ENCODE assay signal across 18 mouse cellular contexts in genomic region chr1:37518124-37518720, GRCm38 (mm10). TPM values are rescaled to one million over a fixed set of nuclear protein-coding genes. Genes with fewer than 3 reads are reported as not detected.
DNase-seq lines count a peak whose midpoint lies in the region; ATAC-seq and TF ChIP-seq lines count a peak whose summit lies in the region.
"Had no signal": no experiment of that assay in that cellular context is flagged by ENCODE, and none has a peak within 500 bp of the region (broad histone marks: within the 10 kb centered on the region; RNA-seq: fewer than 3 reads in every experiment).

No protein-coding gene starts in this region.

- TF ChIP-seq CTCF in MEL (IDR thresholded peaks at IDR 0.05 in 2 of 3, conservative IDR thresholded peaks at IDR 0.05 in 1 of 3; ENCODE audit: control insufficient read depth in 1 of 3, insufficient read depth in 1 of 3, low read depth in 2 of 3, low read length in 3 of 3, poor library complexity in 1 of 3, severe bottlenecking in 1 of 3), result no peak
- no peak for TF ChIP-seq CTCF in cerebellum, adult 2 months (IDR thresholded peaks at IDR 0.05; ENCODE audit: borderline replicate concordance, insufficient read depth, low read depth, low read length)

- no peaks in the 10 kb centered on the region; the same call in 1 of the 2 replicates for H3K27me3 ChIP-seq in heart, embryonic 11.5 days (ENCODE audit: control insufficient read depth, insufficient read depth, low read length)
- no peaks in the 10 kb centered on the region for H3K27me3 ChIP-seq in MEL (ENCODE audit: control insufficient read depth in 1 of 2, insufficient read depth in 2 of 2, low read length in 2 of 2)
- no peaks in the 10 kb centered on the region for H3K27me3 ChIP-seq in midbrain, embryonic 13.5 days
- no peaks in the 10 kb centered on the region for H3K27me3 ChIP-seq in cerebellum, adult 2 months (ENCODE audit: control insufficient read depth, insufficient read depth, low read length)
- H3K27me3 ChIP-seq: heart, embryonic 13.5 days; midbrain, embryonic 15.5 days; neural tube, embryonic 12.5 days had no signal

- no peak overlapping the region for H3K4me2 ChIP-seq in heart, embryonic 11.5 days
- no peak overlapping the region for H3K4me2 ChIP-seq in midbrain, embryonic 13.5 days (replicated peaks)
- H3K4me2 ChIP-seq: heart, embryonic 13.5 days; midbrain, embryonic 15.5 days; neural tube, embryonic 12.5 days had no signal

- TF ChIP-seq RAD21 in MEL (IDR thresholded peaks at IDR 0.05; ENCODE audit: low read depth, low read length), result no peak

- no peaks in the 10 kb centered on the region for H3K79me2 ChIP-seq in MEL (ENCODE audit: control insufficient read depth, insufficient read depth, low read length, poor library complexity)

- intact Hi-C loops in heart, postnatal 25 days (cut with DNase I), result no loop called here

- peak; percentile 80 for DNase-seq in heart, adult 8-10 months (ENCODE audit: low spot score)
- DNase-seq in MEL (ENCODE audit: low read depth, low spot score), result no peak
- DNase-seq in heart, postnatal 25 days (ENCODE audit: low spot score), result peak; percentile 35
- DNase-seq in lung, postnatal 14 days, result peak; percentile 18
- no peak for DNase-seq in right cerebral cortex, postnatal 14 days
- DNase-seq in cerebellum, adult 2 months, result no peak
- DNase-seq: cerebellum, adult 8-10 months; layer of hippocampus, adult 9-11 months; left cerebral cortex, postnatal 4 days; thymus, adult 18-20 months had no signal

- WGBS in heart, embryonic 11.5 days (ENCODE audit: insufficient replicate concordance), result 71% methylated on average over 4 of the region's 4 CpGs
- WGBS in midbrain, embryonic 13.5 days, result 90% methylated on average over 4 of the region's 4 CpGs
- WGBS in cerebellum, adult 2 months, result 67% methylated on average over 4 of the region's 4 CpGs

- no peak for ATAC-seq in heart, embryonic 11.5 days (replicated peaks; ENCODE audit: insufficient number of reproducible peaks, low FRiP score, low TSS enrichment)
- no peak for ATAC-seq in midbrain, embryonic 13.5 days
- ATAC-seq: hindbrain, postnatal 0 days; midbrain, embryonic 15.5 days had no signal

- no peak for TF ChIP-seq POLR2A in MEL (IDR thresholded peaks at IDR 0.05; ENCODE audit: control insufficient read depth in 1 of 2, insufficient read depth in 1 of 2, low read depth in 1 of 2, low read length in 2 of 2, poor library complexity in 1 of 2)
- TF ChIP-seq POLR2A in cerebellum, adult 2 months (IDR thresholded peaks at IDR 0.05; ENCODE audit: borderline replicate concordance, insufficient read depth, low read length), result no peak

- no peak overlapping the region for H3K27ac ChIP-seq in heart, embryonic 11.5 days (ENCODE audit: low read depth, low read length)
- H3K27ac ChIP-seq in MEL (ENCODE audit: control insufficient read depth, low read depth, low read length), result no peak overlapping the region
- H3K27ac ChIP-seq in midbrain, embryonic 13.5 days, result no peak overlapping the region
- H3K27ac ChIP-seq in cerebellum, adult 2 months (ENCODE audit: insufficient read depth, low read length), result no peak overlapping the region
- H3K27ac ChIP-seq: heart, embryonic 13.5 days; hindbrain, postnatal 0 days; liver, embryonic 14.5 days; midbrain, embryonic 15.5 days; neural tube, embryonic 12.5 days had no signal

- H3K4me1 ChIP-seq in heart, embryonic 11.5 days (ENCODE audit: control insufficient read depth, insufficient read depth, low read length), result no peaks in the 10 kb centered on the region
- peaks cover 0 to 6% of the 10 kb centered on the region in 2 experiments; a peak in 1 of 4 replicates for H3K4me1 ChIP-seq in MEL (ENCODE audit: control insufficient read depth in 1 of 2, insufficient read depth in 2 of 2, low read length in 2 of 2)
- H3K4me1 ChIP-seq in midbrain, embryonic 13.5 days (replicated peaks), result peaks cover 2% of the 10 kb centered on the region
- peaks cover 3% of the 10 kb centered on the region for H3K4me1 ChIP-seq in cerebellum, adult 2 months (ENCODE audit: control insufficient read depth, insufficient read depth, low read length)
- H3K4me1 ChIP-seq: neural tube, embryonic 12.5 days had no signal

- no peak overlapping the region for H3K4me3 ChIP-seq in heart, embryonic 11.5 days (ENCODE audit: low read depth, low read length)
- H3K4me3 ChIP-seq in MEL (ENCODE audit: control insufficient read depth in 1 of 2, insufficient read depth in 1 of 2, low read depth in 2 of 2, low read length in 2 of 2), result no peak overlapping the region
- no peak overlapping the region for H3K4me3 ChIP-seq in midbrain, embryonic 13.5 days (replicated peaks)
- no peak overlapping the region for H3K4me3 ChIP-seq in cerebellum, adult 2 months (replicated peaks; ENCODE audit: insufficient read depth, low read depth, low read length)
- H3K4me3 ChIP-seq: heart, embryonic 13.5 days; midbrain, embryonic 15.5 days; neural tube, embryonic 12.5 days had no signal

- TF ChIP-seq EP300 in MEL (IDR thresholded peaks at IDR 0.05; ENCODE audit: low read depth in 1 of 2, low read length in 2 of 2), result no peak

- H3K9ac ChIP-seq in heart, embryonic 11.5 days (ENCODE audit: low read depth, low read length), result no peak overlapping the region
- H3K9ac ChIP-seq in MEL (ENCODE audit: control insufficient read depth, low read depth, low read length, poor library complexity, severe bottlenecking), result no peak overlapping the region
- no peak overlapping the region for H3K9ac ChIP-seq in midbrain, embryonic 13.5 days (replicated peaks)
- H3K9ac ChIP-seq: heart, embryonic 13.5 days; liver, embryonic 14.5 days; midbrain, embryonic 15.5 days; neural tube, embryonic 12.5 days had no signal

- no peaks in the 10 kb centered on the region for H3K36me3 ChIP-seq in heart, embryonic 11.5 days (ENCODE audit: control insufficient read depth, insufficient read depth, low read length)
- H3K36me3 ChIP-seq in MEL (ENCODE audit: control insufficient read depth in 1 of 2, insufficient read depth in 2 of 2, low read length in 2 of 2), result peaks cover 0 to 6% of the 10 kb centered on the region in 2 experiments; a peak in 1 of 4 replicates
- H3K36me3 ChIP-seq in midbrain, embryonic 13.5 days, result no peaks in the 10 kb centered on the region
- H3K36me3 ChIP-seq: heart, embryonic 13.5 days; midbrain, embryonic 15.5 days; neural tube, embryonic 12.5 days had no signal

- H3K9me3 ChIP-seq in heart, embryonic 11.5 days (replicated peaks; ENCODE audit: control insufficient read depth, low read length), result no peaks in the 10 kb centered on the region
- H3K9me3 ChIP-seq in MEL (replicated peaks; ENCODE audit: insufficient read depth, low read length), result no peaks in the 10 kb centered on the region
- no peaks in the 10 kb centered on the region for H3K9me3 ChIP-seq in midbrain, embryonic 13.5 days
- H3K9me3 ChIP-seq: G1E; midbrain, embryonic 15.5 days; neural tube, embryonic 12.5 days had no signal

TF ChIP-seq in MEL, 35 proteins besides CTCF, POLR2A, EP300 and RAD21:
- TF ChIP-seq ETS1 (IDR thresholded peaks at IDR 0.05; ENCODE audit: low read depth, low read length), result 0 out of 2 replicates have a peak, but pooled peaks have one; percentile 11
- no peak for TF ChIP-seq MYC (IDR thresholded peaks at IDR 0.05; ENCODE audit: low read depth, low read length)

RNA-seq across cellular contexts. Expression of gene Mgat4a, which starts 22.6 kb away (rescaled TPM):
- total RNA-seq in heart, adult 8-10 months (2022), result 10 to 100 TPM in 2 of 4 experiments, 1 to 10 TPM in 2; 7.6 to 10.6 (median 9.4) TPM
- polyA plus RNA-seq in heart, embryonic 11.5 days (2014; fragmentation: Nextera tagmentation; extraction: Ambion mirVana), result 3.0 and 3.3 TPM in 2 replicates
- total RNA-seq in MEL (2012; rRNA removed), result 1.9 and 2.7 TPM in 2 replicates
- polyA plus RNA-seq in MEL (2012; ENCODE audit: insufficient read depth in 1 of 2, insufficient read length in 2 of 2, low read depth in 1 of 2, low replicate concordance in 2 of 2, missing spikeins in 1 of 2), result 1 to 10 TPM in 1 of 2 experiments, not detected in 1; 2.8 TPM
- total RNA-seq in heart, postnatal 25 days (2021), result 10 to 100 TPM in 1 of 2 experiments, 1 to 10 TPM in 1; 8.6 to 10.8 TPM
- 5.4 and 7.2 TPM in 2 replicates for polyA plus RNA-seq in midbrain, embryonic 13.5 days (2015; fragmentation: Nextera tagmentation; extraction: Ambion mirVana)
- 16.3 and 16.8 TPM in 2 replicates for polyA plus RNA-seq in cerebellum, adult 2 months (2012; rRNA removed)

Comparison
In these comparisons a context has a peak if more than half of its experiments do, and no peak if none do; other contexts are left out.
1. DNase-seq: peak in heart, adult 8-10 months (single experiment), heart, postnatal 25 days (single experiment) and lung, postnatal 14 days (single experiment); none in MEL (single experiment), right cerebral cortex, postnatal 14 days (single experiment) and cerebellum, adult 2 months (0 of 2).